Mouse (Mus musculus) heart, adult 2 months (tissue): ENCODE data around the gene Mxra7.

Source experiments
- CTCF ChIP-seq: fragments of 200-600 bp; IDR thresholded peaks from 2 replicates; pipeline ENCODE4 v1.8.1; 2022; ENCODE audit warnings: antibody characterized with exemption, mild to moderate bottlenecking, moderate library complexity
- EP300 ChIP-seq: fragments of 200-500 bp; IDR thresholded peaks from 2 replicates; pipeline ENCODE4 v1.6.1; 2011; ENCODE audit warnings: low read depth, low read length, control low read depth; ENCODE audit not compliant: insufficient read depth
- POLR2A ChIP-seq: fragments of 200-500 bp; IDR thresholded peaks from 2 replicates; pipeline ENCODE4 v1.6.1; 2011; ENCODE audit warnings: mild to moderate bottlenecking, low read depth, low read length, control low read depth; ENCODE audit not compliant: insufficient read depth

DNA sequence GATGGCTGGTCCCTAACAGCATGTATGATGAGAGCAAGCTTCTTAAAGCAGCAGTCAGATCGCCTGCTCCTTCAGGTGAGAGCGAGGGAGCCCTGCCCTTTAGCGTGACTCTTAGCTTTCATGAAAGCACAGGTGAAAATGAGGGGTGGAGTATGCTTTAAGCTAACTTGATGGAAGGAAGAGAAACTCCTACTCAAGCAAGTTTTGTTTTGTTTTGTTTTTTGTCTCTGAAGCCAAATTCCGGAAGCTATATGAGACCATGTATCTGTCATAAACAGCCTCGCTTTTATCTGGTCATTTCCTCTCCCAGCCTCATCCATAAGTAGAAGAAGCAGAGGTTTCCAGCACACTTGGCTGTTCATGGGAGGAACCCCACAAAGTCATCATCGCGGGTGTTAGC lies 52.4 kb downstream of the Mxra7 start, which contains the start of gene St6galnac1:
- no peak for TF ChIP-seq CTCF
- no peak for TF ChIP-seq POLR2A
- no peak for TF ChIP-seq EP300
